Mouse (Mus musculus): ENCODE data around the gene Cbx5. TPM values are rescaled to one million over a fixed set of nuclear protein-coding genes. Genes with fewer than 3 reads are reported as not detected.
A peak's percentile ranks its signal among the peaks of the same experiment; 100 is the strongest.

The Cbx5 gene
- polyA plus RNA-seq, 1 experiment from 2014 or later, result 91.9 TPM

- Histone ChIP-seq H3K27ac (replicated peaks) (peak overlapping the region; percentile 81), H3K27me3 (replicated peaks) (no peaks in the 10 kb centered on the region), H3K4me1 (peaks cover 54% of the 10 kb centered on the region), H3K36me3 (peaks cover 40% of the 10 kb centered on the region), H3K9me3 (no peaks in the 10 kb centered on the region), H3K9ac (peak overlapping the region; percentile 75), H3K4me3 (peak overlapping the region; percentile 41), H3K4me2 (peak overlapping the region; percentile 66)
- 29% methylated on average over 2 of the region's 2 CpGs for WGBS
- no peak for ATAC-seq (ENCODE audit: extremely low read depth, insufficient number of reproducible peaks, low FRiP score, low TSS enrichment)
Observed at GRCm38 (mm10) chr15:103214149-103214548, 25.5 kb downstream of the Cbx5 start.

GRCm38 (mm10) chr15:103205156-103205555 is 34.5 kb downstream of the Cbx5 start:
- Histone ChIP-seq H3K9me3 (no peaks in the 10 kb centered on the region), H3K27ac (replicated peaks) (no peak overlapping the region; the same call in 1 of the 2 replicates), H3K27me3 (replicated peaks) (no peaks in the 10 kb centered on the region), H3K36me3 (peaks cover 83% of the 10 kb centered on the region), H3K4me1 (peaks cover 32% of the 10 kb centered on the region), H3K4me3 (no peak overlapping the region), H3K4me2 (no peak overlapping the region), H3K9ac (no peak overlapping the region)
- 67% methylated on average over 2 of the region's 2 CpGs for WGBS
- ATAC-seq (ENCODE audit: extremely low read depth, insufficient number of reproducible peaks, low FRiP score, low TSS enrichment), result no peak

- no peaks in the 10 kb centered on the region for H3K27me3 ChIP-seq (replicated peaks)
- no peaks in the 10 kb centered on the region for H3K9me3 ChIP-seq
- no peak overlapping the region for H3K4me3 ChIP-seq
- H3K9ac ChIP-seq, result no peak overlapping the region
- peaks cover 83% of the 10 kb centered on the region for H3K36me3 ChIP-seq
- ATAC-seq (ENCODE audit: extremely low read depth, insufficient number of reproducible peaks, low FRiP score, low TSS enrichment), result no peak
- H3K27ac ChIP-seq (replicated peaks), result peak overlapping the region; percentile 87
- 32% methylated on average over 6 of the region's 6 CpGs for WGBS
- peaks cover 43% of the 10 kb centered on the region for H3K4me1 ChIP-seq
- H3K4me2 ChIP-seq, result 0 out of 2 replicates have a peak overlapping the region, but pooled peaks have one; percentile 1
Observed at GRCm38 (mm10) chr15:103202088-103202793, 37.4 kb downstream of the Cbx5 start.

GRCm38 (mm10) chr15:103197785-103198184 is 41.8 kb downstream of the Cbx5 start:
- peaks cover 85% of the 10 kb centered on the region for H3K36me3 ChIP-seq
- H3K4me1 ChIP-seq, result peaks cover 45% of the 10 kb centered on the region
- no peak for ATAC-seq (ENCODE audit: extremely low read depth, insufficient number of reproducible peaks, low FRiP score, low TSS enrichment)
- no peaks in the 10 kb centered on the region for H3K27me3 ChIP-seq (replicated peaks)
- H3K4me3 ChIP-seq, result no peak overlapping the region
- H3K27ac ChIP-seq (replicated peaks), result 0 out of 2 replicates have a peak overlapping the region, but pooled peaks have one; percentile 28
- H3K9ac ChIP-seq, result no peak overlapping the region
- 81% methylated on average over 4 of the region's 4 CpGs for WGBS
- H3K4me2 ChIP-seq, result no peak overlapping the region
- H3K9me3 ChIP-seq, result no peaks in the 10 kb centered on the region

- H3K36me3 ChIP-seq, result peaks cover 91% of the 10 kb centered on the region
- 26% methylated on average over 1 of the region's 1 CpGs for WGBS
- peaks cover 35% of the 10 kb centered on the region for H3K4me1 ChIP-seq
- H3K4me2 ChIP-seq, result no peak overlapping the region
- H3K27ac ChIP-seq (replicated peaks), result peak overlapping the region; percentile 24; the same call in 1 of the 2 replicates
- no peak overlapping the region for H3K4me3 ChIP-seq
- H3K27me3 ChIP-seq (replicated peaks), result no peaks in the 10 kb centered on the region
- ATAC-seq (ENCODE audit: extremely low read depth, insufficient number of reproducible peaks, low FRiP score, low TSS enrichment), result no peak
- H3K9ac ChIP-seq, result no peak overlapping the region
- H3K9me3 ChIP-seq, result no peaks in the 10 kb centered on the region
Observed at GRCm38 (mm10) chr15:103196835-103197234, 42.8 kb downstream of the Cbx5 start.

GRCm38 (mm10) chr15:103193606-103194005 is 46.0 kb downstream of the Cbx5 start:
- ATAC-seq (ENCODE audit: extremely low read depth, insufficient number of reproducible peaks, low FRiP score, low TSS enrichment), result no peak
- Histone ChIP-seq H3K9ac (no peak overlapping the region), H3K9me3 (no peaks in the 10 kb centered on the region), H3K27ac (replicated peaks) (no peak overlapping the region; the same call in 1 of the 2 replicates), H3K4me3 (no peak overlapping the region), H3K27me3 (replicated peaks) (no peaks in the 10 kb centered on the region), H3K36me3 (peaks cover 88% of the 10 kb centered on the region), H3K4me2 (no peak overlapping the region), H3K4me1 (peaks cover 27% of the 10 kb centered on the region)
- 73% methylated on average over 2 of the region's 2 CpGs for WGBS

GRCm38 (mm10) chr15:103190531-103191462 is 48.8 kb downstream of the Cbx5 start:
- Histone ChIP-seq H3K4me2 (no peak overlapping the region), H3K27ac (replicated peaks) (no peak overlapping the region), H3K36me3 (peaks cover 60% of the 10 kb centered on the region), H3K4me3 (no peak overlapping the region), H3K4me1 (peaks cover 14% of the 10 kb centered on the region), H3K9me3 (no peaks in the 10 kb centered on the region), H3K9ac (no peak overlapping the region), H3K27me3 (replicated peaks) (no peaks in the 10 kb centered on the region)
- ATAC-seq (ENCODE audit: extremely low read depth, insufficient number of reproducible peaks, low FRiP score, low TSS enrichment), result no peak
- WGBS, result 59% methylated on average over 10 of the region's 10 CpGs

GRCm38 (mm10) chr15:103190083-103190482 is 49.5 kb downstream of the Cbx5 start:
- Histone ChIP-seq H3K4me1 (peaks cover 18% of the 10 kb centered on the region), H3K9ac (no peak overlapping the region), H3K4me3 (no peak overlapping the region), H3K4me2 (no peak overlapping the region), H3K9me3 (no peaks in the 10 kb centered on the region), H3K27ac (replicated peaks) (no peak overlapping the region), H3K27me3 (replicated peaks) (no peaks in the 10 kb centered on the region), H3K36me3 (peaks cover 52% of the 10 kb centered on the region)
- WGBS, result 88% methylated on average over 7 of the region's 7 CpGs
- no peak for ATAC-seq (ENCODE audit: extremely low read depth, insufficient number of reproducible peaks, low FRiP score, low TSS enrichment)

GRCm38 (mm10) chr15:103187803-103188202 is 51.8 kb downstream of the Cbx5 start:
- no peak overlapping the region for H3K27ac ChIP-seq (replicated peaks)
- no peaks in the 10 kb centered on the region for H3K9me3 ChIP-seq
- peaks cover 28% of the 10 kb centered on the region for H3K4me1 ChIP-seq
- peaks cover 30% of the 10 kb centered on the region for H3K36me3 ChIP-seq
- no peak for ATAC-seq (ENCODE audit: extremely low read depth, insufficient number of reproducible peaks, low FRiP score, low TSS enrichment)
- H3K9ac ChIP-seq, result no peak overlapping the region
- H3K4me2 ChIP-seq, result no peak overlapping the region
- WGBS, result 75% methylated on average over 6 of the region's 6 CpGs
- peaks cover 17% of the 10 kb centered on the region for H3K27me3 ChIP-seq (replicated peaks)
- no peak overlapping the region for H3K4me3 ChIP-seq

- Histone ChIP-seq H3K27me3 (replicated peaks) (peaks cover 32% of the 10 kb centered on the region), H3K4me2 (no peak overlapping the region), H3K27ac (replicated peaks) (no peak overlapping the region), H3K4me1 (peaks cover 34% of the 10 kb centered on the region), H3K4me3 (no peak overlapping the region), H3K36me3 (peaks cover 8% of the 10 kb centered on the region), H3K9ac (peak overlapping the region; percentile 50), H3K9me3 (no peaks in the 10 kb centered on the region)
- ATAC-seq (ENCODE audit: extremely low read depth, insufficient number of reproducible peaks, low FRiP score, low TSS enrichment), result no peak
- 43% methylated on average over 19 of the region's 19 CpGs for WGBS
Observed at GRCm38 (mm10) chr15:103185462-103186198, 54.0 kb downstream of the Cbx5 start.
